Mouse (Mus musculus) hindbrain, postnatal 0 days (tissue): Measurements from ENCODE around the gene Gm3336. TPM values are rescaled to one million over a fixed set of nuclear protein-coding genes. Genes with fewer than 3 reads are reported as not detected.
A peak's percentile ranks its signal among the peaks of the same experiment; 100 is the strongest.

Experiments
- ATAC-seq: fragments of 200-750 bp; cut with Nextera tagmentation; 2 replicates; pipeline ENCODE4 v1.8.0; 2017; ENCODE audit warnings: mild to moderate bottlenecking, moderate TSS enrichment, moderate library complexity
- DNase-seq: peaks from one replicate; pipeline ENCODE4 v3.0.0-alpha.2; 2015; ENCODE audit warnings: low spot score
- H3K27ac ChIP-seq: fragments of 300-500 bp; sonication (generic); 2 replicates; pipeline ENCODE4 v1.5.1; 2014; ENCODE audit warnings: mild to moderate bottlenecking
- H3K27me3 ChIP-seq: fragments of 300-500 bp; sonication (generic); 2 replicates; pipeline ENCODE4 v1.6.1; 2014; ENCODE audit warnings: low read length, mixed read lengths; ENCODE audit not compliant: insufficient read depth
- H3K36me3 ChIP-seq: fragments of 300-500 bp; sonication (generic); 2 replicates; pipeline ENCODE4 v1.6.1; 2014; ENCODE audit warnings: low read length, mixed read lengths; ENCODE audit not compliant: insufficient read depth
- H3K4me1 ChIP-seq: fragments of 300-500 bp; sonication (generic); 2 replicates; pipeline ENCODE4 v1.6.1; 2014; ENCODE audit warnings: antibody characterized with exemption, low read length, mixed read lengths; ENCODE audit not compliant: insufficient read depth
- H3K4me2 ChIP-seq: fragments of 300-500 bp; sonication (generic); 2 replicates; pipeline ENCODE4 v1.6.1; 2014; ENCODE audit warnings: low read depth, mild to moderate bottlenecking, low read length, moderate library complexity, mixed read lengths
- H3K4me3 ChIP-seq: fragments of 300-500 bp; sonication (generic); 2 replicates; pipeline ENCODE4 v1.5.1; 2014; ENCODE audit warnings: low read length
- H3K9ac ChIP-seq: fragments of 300-500 bp; sonication (generic); replicated peaks from 2 replicates; pipeline ENCODE4 v1.6.1; 2014; ENCODE audit warnings: mild to moderate bottlenecking, low read length, moderate library complexity, mixed read lengths
- H3K9me3 ChIP-seq: fragments of 300-500 bp; sonication (generic); 2 replicates; pipeline ENCODE4 v1.6.1; 2016; ENCODE audit warnings: low read length, mixed read lengths
- CTCF ChIP-seq: IDR thresholded peaks from 2 replicates; pipeline ENCODE4 v1.5.1; 2016; ENCODE audit warnings: antibody characterized with exemption, control low read depth, low read depth
- WGBS: fragments of 180-500 bp; shearing (Covaris S2); extraction: QIAGEN DNeasy Blood & Tissue Kit; methylation state at CpG from one replicate; pipeline ENCODE4 v1.1.7; 2014; 5-methylcytosine and 5-hydroxymethylcytosine counted together
- polyA plus RNA-seq: library from polyadenylated mRNA; unstranded; fragments of >200 nt; fragmentation: Nextera tagmentation; extraction: Ambion mirVana; gene quantifications from 2 replicates; pipeline ENCODE4 v1.2.1, GENCODE M21; 2015
- total RNA-seq: library from RNA; depleted of rRNA; stranded (reverse); fragments of >200 nt; gene quantifications from 2 replicates; pipeline ENCODE4 v1.2.3, GENCODE M21; 2014

Gm3336 gene
- total and polyA plus RNA-seq, 2 experiments from 2014 or later = not detected

- no peak for TF ChIP-seq CTCF
- peaks cover 49% of the 10 kb centered on the region for H3K27me3 ChIP-seq
- H3K9me3 ChIP-seq = no peaks in the 10 kb centered on the region
- 78% methylated on average over 9 of the region's 9 CpGs for WGBS
- no peak for ATAC-seq
- H3K4me3 ChIP-seq = no peak overlapping the region
- no peak for DNase-seq
- H3K9ac ChIP-seq = no peak overlapping the region
- no peak overlapping the region for H3K4me2 ChIP-seq
- H3K36me3 ChIP-seq = no peaks in the 10 kb centered on the region
- H3K4me1 ChIP-seq = peaks cover 7% of the 10 kb centered on the region
- no peak overlapping the region for H3K27ac ChIP-seq
Observed at GRCm38 (mm10) chr8:70746676-70747075, 28.3 kb downstream of the Gm3336 start.

GRCm38 (mm10) chr8:70747211-70747890 lies 29.0 kb downstream of the Gm3336 start:
- Histone ChIP-seq H3K9me3 (no peaks in the 10 kb centered on the region), H3K27ac (no peak overlapping the region), H3K27me3 (peaks cover 43% of the 10 kb centered on the region), H3K4me3 (no peak overlapping the region), H3K9ac (no peak overlapping the region), H3K4me2 (no peak overlapping the region), H3K4me1 (peaks cover 7% of the 10 kb centered on the region), H3K36me3 (no peaks in the 10 kb centered on the region)
- no peak for TF ChIP-seq CTCF
- DNase-seq = no peak
- no peak for ATAC-seq
- 79% methylated on average over 18 of the region's 18 CpGs for WGBS

- Histone ChIP-seq H3K27me3 (peaks cover 32% of the 10 kb centered on the region), H3K4me2 (no peak overlapping the region), H3K9me3 (no peaks in the 10 kb centered on the region), H3K27ac (no peak overlapping the region), H3K9ac (no peak overlapping the region), H3K4me3 (no peak overlapping the region), H3K4me1 (peaks cover under 1% of the 10 kb centered on the region), H3K36me3 (no peaks in the 10 kb centered on the region)
- WGBS = 85% methylated on average over 23 of the region's 23 CpGs
- TF ChIP-seq CTCF = no peak
- ATAC-seq (no peak), DNase-seq (no peak)
Observed at GRCm38 (mm10) chr8:70748246-70749096, 30.1 kb downstream of the Gm3336 start.

GRCm38 (mm10) chr8:70749097-70749674 lies 30.8 kb downstream of the Gm3336 start:
- H3K9ac ChIP-seq = no peak overlapping the region
- H3K27ac ChIP-seq = no peak overlapping the region
- 85% methylated on average over 19 of the region's 19 CpGs for WGBS
- no peak for TF ChIP-seq CTCF
- DNase-seq = no peak
- H3K9me3 ChIP-seq = no peaks in the 10 kb centered on the region
- no peak overlapping the region for H3K4me3 ChIP-seq
- H3K4me1 ChIP-seq = no peaks in the 10 kb centered on the region; the same call in 1 of the 2 replicates
- no peak overlapping the region for H3K4me2 ChIP-seq
- H3K36me3 ChIP-seq = no peaks in the 10 kb centered on the region
- ATAC-seq = no peak
- peaks cover 25% of the 10 kb centered on the region for H3K27me3 ChIP-seq

GRCm38 (mm10) chr8:70750128-70750680 lies 31.9 kb downstream of the Gm3336 start:
- Histone ChIP-seq H3K9me3 (no peaks in the 10 kb centered on the region), H3K4me3 (no peak overlapping the region), H3K9ac (no peak overlapping the region), H3K36me3 (no peaks in the 10 kb centered on the region), H3K4me1 (no peaks in the 10 kb centered on the region; the same call in 1 of the 2 replicates), H3K27me3 (peaks cover 15% of the 10 kb centered on the region), H3K4me2 (no peak overlapping the region), H3K27ac (no peak overlapping the region)
- DNase-seq (no peak), ATAC-seq (no peak)
- 86% methylated on average over 13 of the region's 13 CpGs for WGBS
- TF ChIP-seq CTCF = no peak

GRCm38 (mm10) chr8:70752000-70752764 lies 33.8 kb downstream of the Gm3336 start:
- WGBS = 37% methylated on average over 11 of the region's 11 CpGs
- no peaks in the 10 kb centered on the region for H3K9me3 ChIP-seq

More at GRCm38 (mm10) chr8:70752000-70752764, 33.8 kb downstream of the Gm3336 start:
- ATAC-seq (no peak), DNase-seq (peak; percentile 79)
- Histone ChIP-seq H3K9ac (no peak overlapping the region), H3K4me2 (no peak overlapping the region), H3K4me3 (no peak overlapping the region), H3K36me3 (peaks cover 13% of the 10 kb centered on the region), H3K4me1 (peaks cover 8% of the 10 kb centered on the region), H3K27me3 (peaks cover 4% of the 10 kb centered on the region; the same call in 1 of the 2 replicates), H3K27ac (peak overlapping the region; percentile 96; the same call in 1 of the 2 replicates)
- TF ChIP-seq CTCF = peak; percentile 77
